Mouse (Mus musculus) heart, embryonic 16.5 days (tissue): ENCODE results near the gene Cyct. TPM values are rescaled to one million over a fixed set of nuclear protein-coding genes. Genes with fewer than 3 reads are reported as not detected.

Source experiments
- ATAC-seq: fragments of 200-750 bp; cut with Nextera tagmentation; replicated peaks from 2 replicates; pipeline ENCODE4 v1.8.0; 2017; ENCODE audit warnings: moderate number of reproducible peaks; ENCODE audit not compliant: insufficient read depth, low FRiP score; ENCODE audit errors: extremely low read depth
- H3K27ac ChIP-seq: fragments of 300-500 bp; sonication (generic); 2 replicates; pipeline ENCODE4 v1.5.1; 2014; ENCODE audit warnings: mild to moderate bottlenecking, low read length, control low read depth, moderate library complexity
- H3K27me3 ChIP-seq: fragments of 300-500 bp; sonication (generic); 2 replicates; pipeline ENCODE4 v1.6.1; 2014; ENCODE audit warnings: low read length, mixed read lengths; ENCODE audit not compliant: control insufficient read depth, insufficient read depth
- H3K36me3 ChIP-seq: fragments of 300-500 bp; sonication (generic); 2 replicates; pipeline ENCODE4 v1.6.1; 2014; ENCODE audit not compliant: control insufficient read depth, insufficient read depth
- H3K4me1 ChIP-seq: fragments of 300-500 bp; sonication (generic); 2 replicates; pipeline ENCODE4 v1.6.1; 2014; ENCODE audit warnings: low read length, mixed read lengths; ENCODE audit not compliant: control insufficient read depth, insufficient read depth
- H3K4me2 ChIP-seq: fragments of 300-500 bp; sonication (generic); 2 replicates; pipeline ENCODE4 v1.6.1; 2014; ENCODE audit warnings: low read depth, mild to moderate bottlenecking, control low read depth, low read length
- H3K4me3 ChIP-seq: fragments of 300-500 bp; sonication (generic); 2 replicates; pipeline ENCODE4 v1.5.1; 2014; ENCODE audit warnings: mild to moderate bottlenecking, control low read depth, low read length
- H3K9ac ChIP-seq: fragments of 300-500 bp; sonication (generic); 2 replicates; pipeline ENCODE4 v1.6.1; 2014; ENCODE audit warnings: low read length, control low read depth
- H3K9me3 ChIP-seq: fragments of 300-500 bp; sonication (generic); replicated peaks from 2 replicates; pipeline ENCODE4 v1.6.1; 2016; ENCODE audit warnings: low read length; ENCODE audit not compliant: control insufficient read depth
- WGBS: fragments of 180-500 bp; shearing (Covaris S2); extraction: QIAGEN DNeasy Blood & Tissue Kit; methylation state at CpG from one replicate; pipeline ENCODE4 v1.1.7; 2014; 5-methylcytosine and 5-hydroxymethylcytosine counted together
- polyA plus RNA-seq: library from polyadenylated mRNA; unstranded; fragments of >200 nt; fragmentation: Nextera tagmentation; extraction: Ambion mirVana; gene quantifications from 2 replicates; pipeline ENCODE4 v1.2.1, GENCODE M21; 2015

Gene Cyct
- polyA plus RNA-seq, 1 experiment from 2014 or later, result 0.54 TPM

DNA sequence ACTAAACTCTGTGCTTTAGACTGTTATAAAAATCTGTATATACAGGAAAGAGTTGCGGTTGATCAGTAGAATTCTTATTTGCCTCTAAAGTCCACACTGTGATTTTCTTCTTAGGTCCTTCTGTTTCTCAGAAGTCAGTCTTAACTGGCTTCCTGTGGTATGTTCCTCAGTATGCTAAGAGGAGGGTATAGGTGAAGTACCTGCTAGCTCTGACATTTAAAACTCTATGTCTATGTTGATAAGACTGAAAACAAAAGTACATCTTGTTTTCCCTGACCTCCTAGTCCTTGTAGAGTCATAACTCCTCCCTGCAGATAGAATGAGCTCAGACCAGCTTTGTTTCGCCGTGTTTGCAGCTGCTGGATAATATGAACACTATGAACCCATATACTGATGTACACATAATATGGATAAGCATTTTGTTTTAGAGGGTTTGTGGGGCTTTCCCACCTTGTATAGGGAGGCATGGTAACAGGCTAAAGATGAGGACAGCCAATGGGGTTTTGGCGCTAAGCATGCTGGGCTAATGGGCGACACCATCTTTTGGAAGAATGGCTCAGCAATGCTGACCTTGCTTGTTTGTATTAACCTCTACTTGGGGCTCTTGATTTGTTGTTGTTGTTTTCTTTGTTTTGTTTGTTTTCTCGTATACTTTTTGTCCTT lies 14.4 kb upstream of the Cyct start:
- 86% methylated on average over 6 of the region's 6 CpGs for WGBS

DNA sequence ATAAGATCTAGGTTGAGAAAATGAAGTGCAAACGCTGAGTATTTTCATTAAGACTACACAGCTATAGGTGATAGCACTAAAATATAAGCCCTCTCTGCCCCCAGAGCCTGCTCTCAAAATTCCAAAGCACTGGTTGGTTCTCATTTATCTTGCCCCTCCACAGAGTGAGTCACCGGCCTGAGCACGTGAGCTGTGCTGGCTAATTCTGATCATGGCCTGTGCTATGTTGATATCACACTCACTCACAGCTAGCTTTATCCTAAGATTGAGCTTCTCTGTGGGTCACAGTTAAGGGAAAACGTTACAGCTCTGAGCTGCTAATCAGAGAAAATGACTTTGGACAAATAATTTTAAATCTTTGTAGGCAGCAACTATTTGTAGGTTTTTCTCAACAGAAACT lies 12.0 kb upstream of the Cyct start:
- ATAC-seq, result peak; percentile 87
- peak overlapping the region; percentile 83 for H3K4me2 ChIP-seq
- peaks cover 16% of the 10 kb centered on the region for H3K36me3 ChIP-seq
- H3K4me3 ChIP-seq, result no peak overlapping the region
- peak overlapping the region; percentile 27; the same call in 1 of the 2 replicates for H3K9ac ChIP-seq
- no peaks in the 10 kb centered on the region for H3K27me3 ChIP-seq
- H3K27ac ChIP-seq, result peak overlapping the region; percentile 85
- WGBS, result 36% methylated on average over 4 of the region's 4 CpGs
- no peaks in the 10 kb centered on the region for H3K9me3 ChIP-seq
- peaks cover 13% of the 10 kb centered on the region for H3K4me1 ChIP-seq

More for the DNA sequence above, 14.4 kb upstream of the Cyct start:
- Histone ChIP-seq H3K36me3 (peaks cover 36% of the 10 kb centered on the region), H3K4me2 (no peak overlapping the region), H3K27ac (no peak overlapping the region), H3K9me3 (no peaks in the 10 kb centered on the region), H3K4me1 (peaks cover 13% of the 10 kb centered on the region), H3K4me3 (no peak overlapping the region), H3K9ac (no peak overlapping the region), H3K27me3 (no peaks in the 10 kb centered on the region)
- no peak for ATAC-seq

DNA sequence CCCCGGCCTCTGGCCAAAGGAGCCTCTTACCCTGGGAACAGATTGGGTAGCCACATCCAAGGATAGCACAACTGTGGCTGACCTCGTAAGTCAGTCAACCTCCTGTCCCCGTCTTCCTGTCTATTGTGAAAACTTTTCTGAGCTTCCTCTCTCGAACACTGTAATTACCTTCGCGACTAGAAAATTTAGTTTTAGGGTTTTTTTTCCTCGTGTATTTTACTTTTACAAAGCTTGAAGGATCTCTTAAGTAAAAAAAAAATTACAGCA lies 10.3 kb upstream of the Cyct start:
- H3K9ac ChIP-seq, result peak overlapping the region; percentile 88
- H3K27me3 ChIP-seq, result no peaks in the 10 kb centered on the region
- peaks cover 11% of the 10 kb centered on the region for H3K36me3 ChIP-seq
- H3K4me3 ChIP-seq, result peak overlapping the region; percentile 87
- H3K27ac ChIP-seq, result peak overlapping the region; percentile 50; the same call in 1 of the 2 replicates
- H3K9me3 ChIP-seq, result no peaks in the 10 kb centered on the region
- no peak for ATAC-seq
- H3K4me2 ChIP-seq, result peak overlapping the region; percentile 83
- 2% methylated on average over 7 of the region's 7 CpGs for whole genome bisulfite sequencing
- H3K4me1 ChIP-seq, result peaks cover 13% of the 10 kb centered on the region

DNA sequence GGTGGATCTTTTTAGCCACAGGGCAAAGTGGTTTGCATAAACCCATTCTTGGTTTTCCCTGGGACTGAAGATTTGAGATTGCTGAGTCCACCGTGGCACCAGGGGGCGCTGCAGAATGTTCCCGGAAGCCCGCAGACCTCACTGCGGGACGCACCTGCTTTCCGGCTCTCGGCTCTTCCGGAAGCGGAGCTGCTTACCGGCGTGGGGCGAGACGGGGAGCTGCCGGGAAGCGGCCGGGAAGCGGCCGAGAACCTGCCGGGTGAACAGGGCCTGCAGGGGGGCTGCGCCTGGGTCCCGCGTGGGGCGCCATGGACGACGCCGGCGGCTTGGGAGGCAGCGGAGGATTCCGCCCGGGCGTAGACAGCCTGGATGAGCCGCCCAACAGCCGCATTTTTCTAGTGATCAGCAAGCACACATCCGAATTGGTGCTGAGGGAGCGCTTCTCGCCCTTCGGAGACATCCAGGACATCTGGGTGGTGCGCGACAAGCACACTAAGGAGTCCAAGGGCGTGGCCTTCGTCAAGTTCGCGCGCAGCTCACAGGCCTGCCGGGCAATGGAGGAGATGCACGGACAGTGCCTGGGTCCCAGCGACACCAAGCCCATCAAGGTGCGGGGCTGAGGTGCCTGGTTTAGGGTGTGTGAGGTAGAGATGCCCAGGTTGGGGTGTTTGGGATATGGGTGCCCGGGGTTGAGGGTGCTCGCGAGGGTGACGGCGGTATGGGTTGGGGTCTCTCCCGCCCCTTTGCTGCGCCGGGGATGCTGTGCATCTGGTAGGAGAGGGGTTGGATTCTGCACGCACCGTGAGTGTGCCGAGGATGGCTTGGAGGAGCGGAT lies 9.8 kb upstream of the Cyct start, which contains the start of gene Rbm45:
TSS of gene Rbm45 (plus strand) at position 164 of the 835 bp plus-strand sequence.
- Histone ChIP-seq H3K27ac (peak within 1 kb of the TSS; percentile 50), H3K4me2 (peak within 1 kb of the TSS; percentile 83), H3K36me3 (peaks cover 11% of the 10 kb centered on the region), H3K9me3 (no peaks in the 10 kb centered on the region), H3K4me3 (peak within 1 kb of the TSS; percentile 87), H3K27me3 (no peaks in the 10 kb centered on the region), H3K4me1 (peaks cover 13% of the 10 kb centered on the region), H3K9ac (peak within 1 kb of the TSS; percentile 88)
- WGBS, result under 1% methylated on average over 61 of the region's 61 CpGs
- ATAC-seq, result peak; percentile 86

DNA sequence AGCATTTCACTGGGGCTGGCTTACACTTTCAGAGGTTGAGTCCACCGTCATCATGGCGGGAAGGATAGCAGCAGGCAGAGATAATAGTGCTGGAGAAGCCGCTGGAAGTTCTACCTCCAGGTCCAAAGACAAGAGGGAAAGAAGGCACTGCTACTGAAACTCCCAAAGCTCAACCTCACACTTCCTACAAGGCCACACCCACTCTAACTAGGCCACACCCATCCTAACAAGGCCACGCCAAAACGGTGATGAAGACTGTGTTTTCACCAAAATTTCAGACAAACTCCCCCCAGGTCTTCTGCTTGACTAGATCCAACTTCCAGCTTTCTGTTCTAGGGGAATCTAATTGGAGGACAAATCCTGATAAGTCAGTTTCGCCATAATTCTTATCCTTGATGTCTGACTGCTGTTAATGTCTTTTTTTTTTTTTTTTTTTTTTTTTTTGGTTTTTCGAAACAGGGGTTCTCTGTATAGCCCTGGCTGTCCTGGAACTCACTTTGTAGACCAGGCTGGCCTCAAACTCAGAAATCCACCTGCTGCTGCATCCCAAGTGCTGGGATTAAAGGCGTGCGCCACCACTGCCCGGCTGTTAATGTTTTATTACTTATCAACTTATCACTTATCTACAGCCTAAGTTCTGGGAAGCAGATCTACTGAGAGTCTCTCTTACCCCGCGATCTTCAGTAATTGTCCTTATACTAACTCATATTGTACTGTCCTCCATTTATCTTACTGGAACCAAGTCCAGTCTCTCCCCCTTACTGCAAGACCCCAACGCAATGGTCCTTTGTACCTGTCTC lies 8.8 kb upstream of the Cyct start:
- no peaks in the 10 kb centered on the region for H3K9me3 ChIP-seq
- no peak overlapping the region for H3K9ac ChIP-seq
- peaks cover 11% of the 10 kb centered on the region for H3K36me3 ChIP-seq
- H3K27me3 ChIP-seq, result no peaks in the 10 kb centered on the region
- WGBS, result 66% methylated on average over 13 of the region's 13 CpGs
- no peak overlapping the region for H3K27ac ChIP-seq
- H3K4me3 ChIP-seq, result no peak overlapping the region
- peaks cover 13% of the 10 kb centered on the region for H3K4me1 ChIP-seq
- no peak for ATAC-seq
- H3K4me2 ChIP-seq, result no peak overlapping the region

DNA sequence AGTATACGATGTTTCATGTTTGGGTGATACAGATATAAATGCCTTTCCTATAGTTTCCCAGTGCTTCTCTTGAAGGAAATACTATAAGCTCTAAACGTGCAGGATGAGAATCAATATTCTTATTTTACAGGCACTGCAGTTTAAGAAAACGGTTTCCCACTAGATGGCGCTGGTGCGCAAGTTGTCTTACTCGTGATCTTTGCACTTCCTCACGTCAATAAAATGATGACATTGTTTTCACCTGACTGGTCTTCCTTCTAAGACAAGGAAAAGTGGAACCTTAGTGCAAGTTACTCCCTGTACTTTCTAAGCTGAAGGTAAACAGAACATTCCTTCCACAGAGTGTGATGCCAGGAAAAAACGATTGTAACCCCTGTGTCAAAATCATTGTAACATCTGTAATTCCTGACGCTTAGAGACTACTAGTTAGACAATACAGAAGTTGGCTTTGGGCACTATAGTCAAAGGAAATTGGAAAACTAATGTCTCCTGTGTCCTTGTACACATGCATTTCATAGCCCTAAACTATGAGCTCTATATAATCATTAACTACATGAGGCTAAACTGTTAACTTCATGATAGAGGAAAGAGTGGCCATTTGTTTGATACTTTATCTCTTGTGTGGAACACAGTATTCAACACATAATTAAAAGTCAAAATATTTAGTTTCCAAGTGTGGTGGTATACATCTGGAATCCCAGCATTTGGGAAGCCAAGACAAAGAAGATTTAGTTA lies 7.1 kb upstream of the Cyct start:
- no peaks in the 10 kb centered on the region for H3K9me3 ChIP-seq
- H3K27me3 ChIP-seq, result no peaks in the 10 kb centered on the region
- no peak for ATAC-seq
- H3K4me2 ChIP-seq, result no peak overlapping the region
- peaks cover 13% of the 10 kb centered on the region for H3K4me1 ChIP-seq
- no peak overlapping the region for H3K27ac ChIP-seq
- WGBS, result 16% methylated on average over 9 of the region's 9 CpGs
- H3K9ac ChIP-seq, result no peak overlapping the region
- peaks cover 3% of the 10 kb centered on the region for H3K36me3 ChIP-seq
- H3K4me3 ChIP-seq, result no peak overlapping the region

DNA sequence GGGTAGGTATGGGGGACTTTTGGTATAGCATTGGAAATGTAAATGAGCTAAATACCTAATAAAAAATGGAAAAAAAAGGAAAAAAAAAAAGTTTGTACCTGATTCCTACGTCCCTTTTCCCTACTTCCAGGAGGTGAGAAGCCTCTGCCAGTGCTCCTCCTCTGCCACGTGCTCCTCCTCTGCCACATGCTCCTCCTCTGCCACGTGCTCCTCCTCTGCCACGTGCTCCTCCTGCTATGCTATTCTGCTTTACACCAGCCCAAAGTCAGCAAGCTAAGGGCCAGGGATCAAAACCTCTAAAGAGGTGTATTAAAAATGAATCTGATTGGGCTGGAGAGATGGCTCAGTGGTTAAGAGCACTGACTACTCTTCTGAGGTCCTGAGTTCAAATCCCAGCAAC lies 5.6 kb upstream of the Cyct start:
- no peak overlapping the region for H3K9ac ChIP-seq
- 62% methylated on average over 4 of the region's 4 CpGs for WGBS
- no peak overlapping the region for H3K4me2 ChIP-seq
- H3K9me3 ChIP-seq, result 0 out of 2 replicates have a peak, but pooled peaks cover 2% of the 10 kb centered on the region
- ATAC-seq, result no peak
- H3K27me3 ChIP-seq, result no peaks in the 10 kb centered on the region
- H3K36me3 ChIP-seq, result no peaks in the 10 kb centered on the region
- no peak overlapping the region for H3K27ac ChIP-seq
- H3K4me1 ChIP-seq, result peaks cover under 1% of the 10 kb centered on the region
- H3K4me3 ChIP-seq, result no peak overlapping the region

DNA sequence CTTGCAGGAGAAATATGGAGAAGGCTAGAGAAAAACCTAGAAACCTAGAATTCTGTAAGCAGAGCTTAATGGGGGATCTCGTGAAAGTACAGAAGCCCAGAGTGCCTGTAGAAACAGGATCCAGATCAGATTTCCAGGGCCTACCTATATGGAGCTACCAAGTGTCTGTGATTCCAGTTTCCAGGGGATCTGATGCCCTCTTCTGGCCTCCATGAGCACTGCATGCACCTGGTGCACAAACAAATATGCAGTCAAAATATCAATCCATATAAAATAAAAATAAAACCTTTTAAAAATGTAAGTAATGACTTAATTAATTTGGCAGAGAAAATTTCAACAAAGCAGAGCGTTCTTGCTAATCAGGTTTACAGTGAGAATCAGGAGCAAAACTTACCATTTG lies 1.9 kb upstream of the Cyct start:
- 46% methylated on average over 2 of the region's 2 CpGs for WGBS
- no peak overlapping the region for H3K4me2 ChIP-seq
- 0 out of 2 replicates have a peak, but pooled peaks cover 2% of the 10 kb centered on the region for H3K9me3 ChIP-seq
- no peaks in the 10 kb centered on the region for H3K27me3 ChIP-seq
- no peak overlapping the region for H3K4me3 ChIP-seq
- H3K27ac ChIP-seq, result no peak overlapping the region
- ATAC-seq, result no peak
- H3K36me3 ChIP-seq, result no peaks in the 10 kb centered on the region
- H3K9ac ChIP-seq, result no peak overlapping the region
- no peaks in the 10 kb centered on the region for H3K4me1 ChIP-seq
